Mouse (Mus musculus) MEL (cell line): ENCODE results near the gene Olfr550.

ENCODE experiments used
- CTCF ChIP-seq, 3 experiments: IDR thresholded peaks in 2 of 3; conservative IDR thresholded peaks in 1 of 3; 2 replicates each; pipeline ENCODE4 v1.5.1; 2011 to 2012; ENCODE audit warnings: low read length in 3 of 3, low read depth in 2 of 3, mild to moderate bottlenecking in 2 of 3, improper control_type of control experiment in 1 of 3, inconsistent platforms in 1 of 3, mixed read lengths in 1 of 3, moderate library complexity in 1 of 3; ENCODE audit not compliant: control insufficient read depth in 1 of 3, insufficient read depth in 1 of 3, poor library complexity in 1 of 3, severe bottlenecking in 1 of 3
- EP300 ChIP-seq, 2 experiments: IDR thresholded peaks; 2 replicates each; pipeline ENCODE4 v1.6.1; 2011; ENCODE audit warnings: improper control_type of control experiment in 2 of 2, low read length in 2 of 2, low read depth in 1 of 2, mild to moderate bottlenecking in 1 of 2
- ETS1 ChIP-seq: IDR thresholded peaks from 2 replicates; pipeline ENCODE4 v1.6.1; 2012; ENCODE audit warnings: low read depth, mild to moderate bottlenecking, inconsistent platforms, low read length, improper control_type of control experiment, moderate library complexity
- GATA1 ChIP-seq: IDR thresholded peaks from 2 replicates; pipeline ENCODE4 v1.6.1; 2011; ENCODE audit warnings: low read depth, low read length, improper control_type of control experiment
- SMC3 ChIP-seq: IDR thresholded peaks from 2 replicates; pipeline ENCODE4 v1.6.1; 2011; ENCODE audit warnings: low read depth, low read length, improper control_type of control experiment
- UBTF ChIP-seq: IDR thresholded peaks from 2 replicates; pipeline ENCODE4 v1.6.1; 2012; ENCODE audit warnings: low read depth, mild to moderate bottlenecking, inconsistent platforms, low read length, improper control_type of control experiment, moderate library complexity, borderline replicate concordance; ENCODE audit not compliant: insufficient read depth
- USF1 ChIP-seq: IDR thresholded peaks from 2 replicates; pipeline ENCODE4 v1.6.1; 2014; ENCODE audit warnings: low read depth, mild to moderate bottlenecking, inconsistent platforms, low read length, improper control_type of control experiment, moderate library complexity
- ZC3H11A ChIP-seq: IDR thresholded peaks from 2 replicates; pipeline ENCODE4 v1.6.1; 2012; ENCODE audit warnings: low read depth, mild to moderate bottlenecking, inconsistent platforms, low read length, improper control_type of control experiment

DNA sequence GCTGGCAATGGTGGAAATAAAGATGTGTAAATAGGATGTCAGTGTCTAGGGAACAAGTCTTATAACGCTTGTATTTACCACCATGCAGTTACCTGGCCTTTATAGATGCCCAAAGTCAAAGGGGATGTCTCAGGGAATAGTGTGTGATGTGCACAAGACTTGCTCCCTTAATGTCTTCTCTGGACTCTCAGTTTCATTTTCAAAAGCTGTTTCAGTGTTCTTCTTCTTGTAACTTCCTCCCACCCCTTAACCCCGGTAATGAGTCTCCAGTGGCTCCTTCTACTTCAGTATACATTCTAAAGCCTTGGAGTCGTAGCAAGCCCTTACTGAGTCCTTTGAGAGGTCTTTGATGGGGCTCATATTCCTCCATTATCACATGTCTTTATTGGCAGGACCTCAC, 18.0 kb upstream of the Olfr550 start:
- TF ChIP-seq UBTF: no peak
- TF ChIP-seq USF1: no peak
- no peak for TF ChIP-seq SMC3
- no peak for TF ChIP-seq ETS1
- TF ChIP-seq EP300 (IDR thresholded peaks at IDR 0.05; ENCODE audit: low read depth in 1 of 2, low read length in 2 of 2): no peak
- TF ChIP-seq ZC3H11A: no peak
- TF ChIP-seq CTCF (IDR thresholded peaks at IDR 0.05 in 2 of 3, conservative IDR thresholded peaks at IDR 0.05 in 1 of 3; ENCODE audit: control insufficient read depth in 1 of 3, insufficient read depth in 1 of 3, low read depth in 2 of 3, low read length in 3 of 3, poor library complexity in 1 of 3, severe bottlenecking in 1 of 3): no peak
- TF ChIP-seq GATA1: no peak
